Mouse (Mus musculus) gastrocnemius, adult 18-20 months (tissue): ENCODE data around the gene Aldh4a1. TPM values are rescaled to one million over a fixed set of nuclear protein-coding genes. Genes with fewer than 3 reads are reported as not detected.
A peak's percentile ranks its signal among the peaks of the same experiment; 100 is the strongest.

ENCODE experiments used
- DNase-seq: peaks from one replicate; pipeline ENCODE4 v3.0.0; 2021; ENCODE audit warnings: low spot score
- total RNA-seq, 2 experiments: library from RNA; stranded (reverse); gene quantifications; 2 replicates each; pipeline ENCODE4 v1.2.3; 2021

The Aldh4a1 gene
- total RNA-seq, 2 experiments from 2014 or later: 57.6 to 64.8 TPM

- DNase-seq: no peak
These were observed 33.2 kb upstream of the Aldh4a1 start for GRCm38 (mm10) chr4:139589351-139590027.

GRCm38 (mm10) chr4:139590446-139590845 is 32.2 kb upstream of the Aldh4a1 start:
- DNase-seq: no peak

DNA sequence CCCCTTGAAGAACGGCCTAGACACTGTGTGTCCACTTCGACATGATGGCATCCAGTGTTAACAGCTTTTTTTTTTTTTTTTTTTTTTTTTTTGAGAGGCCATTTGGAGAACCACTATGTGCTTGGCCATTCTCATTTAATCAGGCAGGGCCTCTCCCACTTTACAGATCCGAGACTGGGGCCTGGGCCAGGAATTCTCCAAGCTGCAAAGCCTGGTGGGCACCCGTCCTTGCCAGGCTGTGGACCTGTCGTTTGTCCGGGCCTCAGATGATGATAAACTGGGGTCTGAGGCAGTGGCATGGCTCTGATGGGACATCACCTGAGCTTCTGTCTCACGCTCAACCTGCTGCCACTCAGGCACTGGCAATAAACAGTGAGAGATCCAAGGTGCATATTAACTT is 29.8 kb upstream of the Aldh4a1 start:
- DNase-seq: no peak

- no peak for DNase-seq
These were observed 29.3 kb upstream of the Aldh4a1 start for GRCm38 (mm10) chr4:139593383-139593782.

DNA sequence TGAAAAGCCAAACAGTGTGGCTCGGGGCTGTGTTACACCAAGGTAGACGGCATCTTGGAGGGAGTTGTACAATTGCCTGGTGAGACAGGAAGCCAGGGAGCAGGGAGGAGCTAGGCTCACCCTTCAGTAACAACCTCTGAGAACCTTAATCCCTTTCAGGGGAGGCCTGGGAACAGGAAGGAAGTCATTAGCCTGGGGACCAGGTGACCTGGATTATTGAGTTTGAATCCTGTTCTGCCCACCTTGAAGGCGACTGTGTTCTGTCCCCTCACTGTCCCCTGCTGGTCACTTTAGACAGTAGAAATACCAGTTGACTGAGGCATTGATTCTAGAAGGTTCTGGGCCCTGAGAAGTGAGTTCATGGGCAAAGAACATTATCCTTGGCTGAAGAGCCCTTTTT is 28.6 kb upstream of the Aldh4a1 start:
- DNase-seq: no peak

- DNase-seq: no peak
These were observed 26.0 kb upstream of the Aldh4a1 start for GRCm38 (mm10) chr4:139596715-139597114.

DNA sequence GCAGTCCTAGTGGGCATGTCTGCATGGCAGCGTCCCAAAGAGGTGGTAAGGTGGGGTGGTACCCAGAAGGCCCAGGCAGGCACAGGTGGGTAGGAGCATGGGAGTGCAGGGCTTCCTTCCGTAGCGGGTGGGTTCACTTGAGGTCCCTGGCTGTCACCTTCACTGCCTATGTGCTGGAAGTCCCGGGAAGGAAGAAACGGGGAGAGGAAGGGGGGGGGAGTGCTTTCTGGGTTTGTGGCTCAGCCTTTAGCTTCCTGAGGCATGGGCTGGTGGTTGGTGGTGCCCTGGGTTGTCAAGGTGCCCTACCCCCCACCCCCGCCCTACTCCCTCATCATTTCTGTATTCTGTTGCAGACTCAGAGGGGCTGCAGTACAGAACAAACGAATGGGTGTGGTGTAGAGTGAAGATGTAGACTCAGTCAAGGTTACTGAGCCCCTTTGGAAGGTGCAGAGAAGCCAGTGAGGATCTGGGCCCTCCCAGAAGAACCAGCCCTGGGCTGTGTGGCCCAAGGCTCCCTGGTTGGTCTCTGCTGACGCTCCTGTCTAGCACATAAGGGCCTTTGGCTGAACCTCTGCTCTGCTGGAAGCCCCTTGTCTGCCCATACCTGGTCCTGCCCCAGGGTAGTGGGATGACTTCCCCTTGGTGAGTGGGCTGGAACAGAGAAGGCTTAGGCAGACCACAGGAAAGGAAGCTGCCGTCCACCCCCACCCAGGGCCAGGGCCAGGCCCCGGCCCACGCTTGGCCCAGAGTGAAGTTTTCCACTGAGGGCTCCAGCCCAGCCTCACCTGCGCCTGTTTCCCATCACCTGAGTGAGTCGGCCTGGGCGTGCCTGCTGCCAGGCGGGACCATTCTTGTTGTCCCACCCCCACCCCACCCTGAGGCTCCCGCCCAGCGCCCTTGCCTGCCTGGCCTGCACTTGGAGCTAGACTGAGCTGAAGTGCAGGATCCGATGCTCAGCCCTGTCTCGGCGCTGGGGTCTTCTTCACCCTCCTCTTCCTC is 25.1 kb upstream of the Aldh4a1 start:
- DNase-seq: no peak

- no peak for DNase-seq
These were observed 24.3 kb upstream of the Aldh4a1 start for GRCm38 (mm10) chr4:139598356-139598755.

DNA sequence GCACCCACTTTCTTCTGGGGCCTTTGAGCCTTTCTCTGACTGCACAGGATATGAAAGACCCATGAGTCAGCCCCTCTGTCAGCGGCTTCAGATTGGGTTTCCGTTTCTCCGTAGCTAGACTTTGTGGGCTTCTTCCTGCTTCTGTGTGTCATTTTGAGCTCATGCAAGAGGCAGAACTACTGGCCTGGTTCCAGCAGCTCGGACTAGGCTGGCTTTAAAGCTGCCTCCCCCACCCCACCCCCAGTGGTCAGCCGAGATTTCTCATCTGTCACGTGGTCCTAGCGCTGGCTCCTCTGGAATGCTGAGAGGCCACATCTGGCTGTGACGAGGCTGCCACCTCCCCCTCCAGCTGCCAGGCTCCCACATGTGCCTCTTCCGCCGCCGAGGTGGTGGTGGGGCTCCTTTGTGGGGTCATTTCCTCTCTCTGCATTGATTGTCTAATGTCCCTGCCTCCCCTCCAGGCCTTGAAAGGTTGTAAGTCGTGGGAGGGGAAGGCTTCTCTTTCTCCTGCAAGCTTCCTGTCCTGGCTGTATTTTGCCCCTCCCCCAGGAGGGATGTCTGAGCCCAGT is 23.6 kb upstream of the Aldh4a1 start:
- DNase-seq: peak; percentile 82

GRCm38 (mm10) chr4:139601519-139602356 is 20.9 kb upstream of the Aldh4a1 start:
- DNase-seq: no peak

GRCm38 (mm10) chr4:139602357-139603244 is 20.1 kb upstream of the Aldh4a1 start, which contains the start of gene Gm21969:
TSS of gene Gm21969 (plus strand) at chr4:139603186.
- peak; percentile 51 for DNase-seq

DNA sequence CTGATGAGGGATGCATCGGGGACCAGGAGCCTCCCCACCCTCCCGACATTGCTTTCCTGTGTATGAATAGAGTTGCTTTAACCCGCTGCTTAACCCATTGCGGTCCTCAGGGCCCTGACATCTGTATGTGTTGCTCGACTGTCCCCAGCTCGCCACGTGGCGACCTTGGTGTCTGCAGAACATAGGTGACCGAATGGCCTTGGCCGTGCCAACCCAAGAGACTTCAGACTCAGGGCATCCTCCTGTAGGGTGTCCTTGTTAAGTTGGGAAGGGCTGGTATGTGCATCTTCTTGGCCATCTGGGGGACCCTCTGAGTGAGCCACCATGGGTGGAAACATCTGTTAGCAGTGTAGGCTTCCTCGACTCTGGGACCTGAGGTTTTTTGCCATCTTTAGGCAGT is 17.4 kb upstream of the Aldh4a1 start:
- DNase-seq: no peak

DNA sequence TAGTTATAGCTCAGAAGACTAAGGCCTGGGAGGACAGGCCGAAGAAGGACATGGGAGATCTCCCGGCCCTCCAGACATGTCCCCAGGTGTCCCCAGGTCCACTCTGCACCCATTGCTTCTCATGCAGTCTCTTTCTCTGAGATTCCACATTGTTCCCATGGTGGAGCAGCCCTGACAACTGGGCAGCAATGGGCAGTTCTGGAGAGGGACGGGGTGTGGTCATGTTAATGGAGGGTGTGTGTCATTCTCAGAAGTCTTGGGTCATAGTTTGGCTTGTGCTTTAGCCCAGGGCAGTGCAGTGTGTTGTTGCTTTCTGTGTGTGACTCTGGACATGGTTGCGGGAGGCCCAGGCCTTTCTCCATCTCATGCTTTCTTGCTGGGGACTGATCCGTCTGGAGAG is 15.9 kb upstream of the Aldh4a1 start:
- DNase-seq: no peak

DNA sequence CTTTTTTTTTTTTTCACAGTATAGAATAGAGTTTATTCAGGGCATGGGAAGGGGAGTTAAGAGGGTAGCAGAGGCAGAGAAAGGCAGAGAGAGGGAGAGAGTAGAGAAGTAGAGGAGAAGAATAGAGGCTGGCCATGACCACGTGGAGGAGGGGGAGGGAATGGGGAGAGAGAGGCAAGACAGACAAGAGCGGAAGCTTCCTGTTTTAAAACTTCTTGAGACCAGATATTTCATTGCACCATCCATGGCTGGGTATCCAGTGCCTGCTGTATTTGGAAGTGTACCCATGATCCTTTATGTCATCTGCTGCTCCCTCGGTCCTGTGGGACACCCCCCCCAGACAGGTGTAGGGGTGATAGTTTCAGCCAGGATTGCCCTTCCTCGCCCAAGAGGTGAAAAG is 13.7 kb upstream of the Aldh4a1 start:
- DNase-seq: no peak

DNA sequence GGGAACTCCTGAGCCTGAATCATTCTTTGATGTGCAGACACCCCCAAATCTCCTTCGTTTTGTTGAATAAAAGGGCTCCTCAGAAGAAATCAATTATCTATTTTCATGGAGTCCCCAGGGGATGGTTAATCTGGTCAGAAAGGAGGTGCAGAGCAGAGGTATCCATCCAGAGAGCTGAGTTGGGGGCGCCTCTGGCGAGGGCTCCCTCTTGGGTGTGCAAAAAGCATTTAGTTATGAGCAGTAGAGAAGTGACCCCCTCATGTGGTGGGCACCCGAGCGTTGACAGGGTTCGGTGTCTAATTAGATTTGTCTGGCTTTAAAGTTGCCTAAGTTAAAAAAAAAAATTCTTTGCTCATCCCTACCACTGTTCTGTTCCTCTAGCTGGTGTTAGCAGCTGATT is 11.7 kb upstream of the Aldh4a1 start:
- DNase-seq: no peak

DNA sequence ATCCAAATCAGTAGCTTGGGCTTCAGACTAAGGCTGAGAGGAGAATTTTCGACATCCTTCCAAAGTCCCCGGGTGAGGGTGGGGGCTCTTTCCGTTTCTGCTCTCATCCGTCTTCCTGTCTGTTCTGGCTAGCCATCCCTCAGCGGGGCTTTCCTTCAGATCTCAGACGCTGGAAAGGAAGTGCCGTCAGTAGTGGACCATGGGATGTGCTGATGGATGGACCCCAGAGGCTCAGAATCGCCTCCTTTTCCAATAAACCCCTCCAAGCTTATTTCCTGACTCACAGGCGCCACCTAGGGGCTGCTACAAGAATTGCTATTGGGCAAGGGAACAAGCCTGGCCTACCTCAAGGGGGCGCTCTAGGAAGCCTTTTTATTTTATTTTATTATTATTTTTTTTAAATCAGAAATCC is 11.1 kb upstream of the Aldh4a1 start:
- DNase-seq: peak; percentile 82

- DNase-seq: no peak
These were observed 8.0 kb upstream of the Aldh4a1 start for GRCm38 (mm10) chr4:139614524-139615260.

DNA sequence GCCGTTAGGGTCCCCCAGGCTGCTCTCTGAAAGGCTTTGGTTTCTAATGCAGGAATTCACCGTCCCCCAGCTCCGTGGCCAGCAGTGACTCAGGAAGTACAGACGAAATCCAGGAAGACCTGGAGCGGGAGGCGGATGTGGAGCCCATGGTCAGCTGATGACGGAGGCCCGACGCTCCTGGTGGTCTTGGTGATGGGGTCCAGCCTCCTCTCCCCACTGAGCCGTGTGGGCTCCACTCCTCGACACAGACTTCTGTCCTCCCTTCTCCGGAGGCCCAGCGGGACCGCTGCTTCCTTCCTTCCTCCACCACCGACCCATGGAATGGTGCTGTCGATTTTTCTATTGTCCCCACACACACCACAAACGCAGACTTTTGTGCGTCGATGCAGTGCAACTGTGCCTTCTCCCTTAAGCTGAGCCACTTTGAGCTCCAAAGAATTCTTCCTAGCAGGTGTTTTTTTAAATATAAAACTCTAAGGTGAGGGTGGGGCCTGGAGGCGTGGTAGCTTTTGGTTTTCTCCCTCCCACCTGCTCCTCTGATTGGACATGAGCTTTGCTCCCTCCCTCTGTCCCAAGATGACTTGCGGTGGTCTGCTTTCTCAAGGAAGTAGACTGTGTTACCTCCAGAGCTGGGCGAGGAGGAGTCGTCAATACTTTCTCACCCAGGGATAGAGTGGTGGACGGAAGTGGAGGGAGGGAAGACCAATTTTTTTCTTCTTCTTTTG is 6.2 kb upstream of the Aldh4a1 start:
- DNase-seq: no peak

- DNase-seq: no peak
These were observed 5.7 kb upstream of the Aldh4a1 start for GRCm38 (mm10) chr4:139617001-139617364.
